Mouse (Mus musculus) stomach, embryonic 14.5 days (tissue): ENCODE results near the gene Gm3880. TPM values are rescaled to one million over a fixed set of nuclear protein-coding genes. Genes with fewer than 3 reads are reported as not detected.
"Not testable (repeated sequence)": the region's sequence is repeated elsewhere in the genome, so short reads cannot be mapped to it uniquely, and the experiment has no call there.

Experiments used
- ATAC-seq: fragments of 200-750 bp; cut with Nextera tagmentation; 2 replicates; pipeline ENCODE4 v1.8.0; 2017; ENCODE audit warnings: low read depth, moderate TSS enrichment; ENCODE audit not compliant: insufficient number of reproducible peaks, insufficient read depth, low FRiP score
- H3K27ac ChIP-seq: fragments of 300-500 bp; sonication (generic); 2 replicates; pipeline ENCODE4 v1.5.1; 2014; ENCODE audit warnings: mild to moderate bottlenecking, low read length, moderate library complexity, mixed read lengths
- H3K27me3 ChIP-seq: fragments of 300-500 bp; sonication (generic); 2 replicates; pipeline ENCODE4 v1.6.1; 2014; ENCODE audit warnings: low read length, control low read depth, mixed read lengths; ENCODE audit not compliant: control insufficient read depth, insufficient read depth
- H3K36me3 ChIP-seq: fragments of 300-500 bp; sonication (generic); 2 replicates; pipeline ENCODE4 v1.6.1; 2014; ENCODE audit warnings: mild to moderate bottlenecking, control low read depth, low read length, moderate library complexity, mixed read lengths; ENCODE audit not compliant: control insufficient read depth, insufficient read depth
- H3K4me1 ChIP-seq: fragments of 300-500 bp; sonication (generic); 2 replicates; pipeline ENCODE4 v1.6.1; 2014; ENCODE audit warnings: low read length, control low read depth, mixed read lengths; ENCODE audit not compliant: control insufficient read depth, insufficient read depth
- H3K4me2 ChIP-seq: fragments of 300-500 bp; sonication (generic); replicated peaks from 2 replicates; pipeline ENCODE4 v1.6.1; 2014; ENCODE audit warnings: low read depth, low read length, control low read depth
- H3K4me3 ChIP-seq: fragments of 300-500 bp; sonication (generic); 2 replicates; pipeline ENCODE4 v1.5.1; 2014; ENCODE audit warnings: low read depth, low read length, control low read depth
- H3K9ac ChIP-seq: fragments of 300-500 bp; sonication (generic); replicated peaks from 2 replicates; pipeline ENCODE4 v1.6.1; 2014; ENCODE audit warnings: low read depth, mild to moderate bottlenecking, control low read depth, low read length, moderate library complexity, mixed read lengths
- H3K9me3 ChIP-seq: fragments of 300-500 bp; sonication (generic); 2 replicates; pipeline ENCODE4 v1.6.1; 2016; ENCODE audit warnings: low read depth, low read length, control low read depth; ENCODE audit not compliant: control insufficient read depth
- WGBS: fragments of 180-500 bp; shearing (Covaris S2); extraction: QIAGEN DNeasy Blood & Tissue Kit; methylation state at CpG from one replicate; pipeline ENCODE4 v1.1.7; 2014; 5-methylcytosine and 5-hydroxymethylcytosine counted together
- polyA plus RNA-seq: library from polyadenylated mRNA; unstranded; fragments of >200 nt; fragmentation: Nextera tagmentation; extraction: Ambion mirVana; gene quantifications from 2 replicates; pipeline ENCODE4 v1.2.1, GENCODE M21; 2014

The Gm3880 gene
- polyA plus RNA-seq = not detected in 2 replicates

DNA sequence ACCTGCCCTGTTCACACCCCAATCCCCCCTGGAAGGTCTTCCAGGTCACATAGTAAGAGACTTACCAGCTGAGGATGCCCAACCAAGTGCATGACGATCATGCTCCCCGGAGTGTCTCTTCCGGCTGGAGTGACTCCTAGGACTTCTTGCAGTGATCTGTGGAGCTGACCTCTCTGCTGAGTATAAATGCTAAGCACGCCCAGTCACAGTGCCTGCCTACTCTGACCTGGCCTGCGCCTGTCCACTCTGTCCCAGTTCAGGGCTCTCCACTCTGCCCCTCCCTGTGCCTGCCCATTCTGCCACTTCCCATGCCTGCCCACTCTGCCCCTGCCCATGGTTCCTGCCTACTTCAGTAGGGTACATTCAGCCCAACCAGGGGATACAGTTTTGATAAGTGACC, at the start of gene Gm3880:
Gene Gm3880, minus strand, starts transcription at position 101 of the 400 bp plus-strand sequence.
- H3K9me3 ChIP-seq, H3K27ac ChIP-seq, H3K27me3 ChIP-seq, H3K4me3 ChIP-seq, ATAC-seq, H3K4me1 ChIP-seq, H3K36me3 ChIP-seq, H3K4me2 ChIP-seq, H3K9ac ChIP-seq: not testable (repeated sequence)
- WGBS = 88% methylated on average over 5 of the region's 5 CpGs

GRCm38 (mm10) chrX:102724226-102724625, 37.5 kb upstream of the Gm3880 start:
- not testable (repeated sequence) for H3K4me2 ChIP-seq, H3K36me3 ChIP-seq, H3K27ac ChIP-seq, H3K4me1 ChIP-seq, H3K4me3 ChIP-seq, H3K9ac ChIP-seq, ATAC-seq, H3K27me3 ChIP-seq, H3K9me3 ChIP-seq
- 90% methylated on average over 6 of the region's 6 CpGs for WGBS

DNA sequence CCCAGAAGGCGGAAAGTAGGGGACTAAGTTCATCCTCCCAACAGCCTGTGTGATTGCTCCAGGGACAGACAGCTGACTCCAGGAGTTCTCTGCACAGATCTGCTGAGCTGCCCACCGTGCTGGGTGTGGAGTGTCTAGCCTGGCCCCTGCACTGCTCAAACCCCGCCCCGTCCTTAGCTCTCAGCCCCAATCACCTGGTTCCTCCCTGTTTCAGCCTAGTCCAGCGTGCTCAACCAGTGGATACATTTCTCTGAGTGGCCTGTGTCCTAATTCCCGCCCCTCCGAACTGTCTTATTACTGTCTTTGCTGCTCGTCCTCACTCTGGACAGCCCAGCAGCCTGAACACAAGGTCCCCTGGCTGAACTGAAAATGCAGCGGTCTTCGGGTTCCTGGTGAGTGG, 20.8 kb upstream of the Gm3880 start, which contains the start of the genes Gm9112 and Dmrtc1b:
Gene Gm9112, minus strand, starts transcription at position 101 of the 400 bp plus-strand sequence.
Gene Dmrtc1b, plus strand, starts transcription at position 331 of the 400 bp plus-strand sequence.
- not testable (repeated sequence) for H3K4me1 ChIP-seq, H3K27ac ChIP-seq, H3K9ac ChIP-seq, H3K4me2 ChIP-seq, ATAC-seq, H3K27me3 ChIP-seq, H3K36me3 ChIP-seq, H3K9me3 ChIP-seq, H3K4me3 ChIP-seq
- WGBS = 81% methylated on average over 7 of the region's 10 CpGs

DNA sequence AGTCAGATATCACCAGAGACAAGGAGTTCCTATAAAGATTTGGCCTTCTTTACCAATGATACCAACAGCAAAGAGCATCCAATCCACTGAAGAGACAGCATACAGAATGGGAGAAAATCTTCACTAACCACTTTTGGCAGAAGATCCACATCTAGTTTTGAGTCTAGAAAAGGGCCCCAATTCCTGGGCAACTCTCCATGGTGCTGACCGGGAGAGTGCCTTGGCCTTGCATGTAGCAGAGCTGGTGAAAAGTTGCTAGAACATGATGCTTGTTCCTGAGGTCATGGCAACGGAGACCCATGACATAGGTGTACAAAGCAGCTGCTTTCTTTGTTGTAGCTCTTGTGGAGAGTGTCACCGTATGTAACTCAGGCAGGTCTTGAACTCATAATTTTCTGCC, 13.9 kb upstream of the Gm3880 start:
- ATAC-seq, H3K4me1 ChIP-seq, H3K4me2 ChIP-seq, H3K4me3 ChIP-seq, H3K27me3 ChIP-seq, H3K27ac ChIP-seq, H3K9me3 ChIP-seq, H3K9ac ChIP-seq, H3K36me3 ChIP-seq: not testable (repeated sequence)
- 77% methylated on average over 3 of the region's 3 CpGs for WGBS

- ATAC-seq, H3K9me3 ChIP-seq: not testable (repeated sequence)
- WGBS = 18% methylated on average over 4 of the region's 4 CpGs
These were observed 2.5 kb upstream of the Gm3880 start for GRCm38 (mm10) chrX:102689252-102689651.

GRCm38 (mm10) chrX:102684706-102685105, 2.1 kb downstream of the Gm3880 start:
- not testable (repeated sequence) for H3K27ac ChIP-seq, H3K36me3 ChIP-seq, H3K4me2 ChIP-seq, H3K9me3 ChIP-seq, ATAC-seq, H3K27me3 ChIP-seq, H3K4me3 ChIP-seq, H3K4me1 ChIP-seq, H3K9ac ChIP-seq
- WGBS = 54% methylated on average over 3 of the region's 3 CpGs

More at GRCm38 (mm10) chrX:102689252-102689651, 2.5 kb upstream of the Gm3880 start:
- H3K27ac ChIP-seq, H3K4me1 ChIP-seq, H3K4me2 ChIP-seq, H3K4me3 ChIP-seq, H3K27me3 ChIP-seq, H3K9ac ChIP-seq, H3K36me3 ChIP-seq: not testable (repeated sequence)

DNA sequence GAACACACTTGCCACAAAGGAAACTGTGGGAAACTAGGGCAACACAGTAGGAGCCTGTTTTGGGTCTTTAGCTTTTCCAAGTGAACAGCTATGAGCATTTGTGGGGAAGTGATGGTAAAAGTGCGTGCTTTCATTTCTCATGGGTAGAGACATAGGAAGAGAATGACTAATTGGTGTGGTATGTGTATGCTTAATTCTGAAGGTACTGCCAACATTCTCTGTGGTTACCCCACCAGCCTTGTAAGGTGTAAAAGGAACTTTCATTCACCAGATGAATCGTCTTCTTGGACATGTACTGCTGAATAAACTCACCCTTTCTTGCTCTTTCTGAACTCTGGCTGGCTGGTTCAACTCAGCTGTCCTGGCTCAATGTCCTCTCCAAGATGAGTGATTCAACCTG, 20.1 kb downstream of the Gm3880 start:
- Histone ChIP-seq H3K4me1 (no peaks in the 10 kb centered on the region), H3K4me3 (no peak overlapping the region), H3K4me2 (no peak overlapping the region), H3K9ac (no peak overlapping the region), H3K36me3 (no peaks in the 10 kb centered on the region), H3K27ac (no peak overlapping the region), H3K27me3 (no peaks in the 10 kb centered on the region), H3K9me3 (no peaks in the 10 kb centered on the region)
- 75% methylated on average over 2 of the region's 2 CpGs for WGBS
- no peak for ATAC-seq

DNA sequence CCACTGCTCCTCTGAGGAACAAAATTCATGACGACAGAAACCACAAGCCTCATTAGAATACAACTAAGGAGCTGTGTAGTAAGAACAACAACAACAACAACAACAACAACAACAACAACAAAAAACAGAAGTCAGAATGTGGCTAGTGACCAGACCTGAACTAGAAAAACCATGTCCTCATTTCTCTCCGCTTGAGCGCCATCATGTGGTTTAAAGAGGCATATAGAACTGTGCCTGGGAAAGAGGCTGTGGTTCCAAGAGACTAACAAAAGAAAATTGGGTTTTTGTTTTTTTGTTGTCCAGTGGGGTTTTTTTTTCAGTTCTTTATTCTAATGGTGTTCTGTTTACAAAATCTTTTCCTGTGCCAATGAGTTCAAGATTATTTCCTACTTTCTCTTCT, 26.1 kb downstream of the Gm3880 start:
- Histone ChIP-seq H3K9ac (no peak overlapping the region), H3K4me1 (no peaks in the 10 kb centered on the region), H3K27ac (no peak overlapping the region), H3K4me3 (no peak overlapping the region), H3K9me3 (no peaks in the 10 kb centered on the region), H3K27me3 (no peaks in the 10 kb centered on the region), H3K4me2 (no peak overlapping the region), H3K36me3 (no peaks in the 10 kb centered on the region)
- 22% methylated on average over 3 of the region's 3 CpGs for WGBS
- ATAC-seq = no peak

DNA sequence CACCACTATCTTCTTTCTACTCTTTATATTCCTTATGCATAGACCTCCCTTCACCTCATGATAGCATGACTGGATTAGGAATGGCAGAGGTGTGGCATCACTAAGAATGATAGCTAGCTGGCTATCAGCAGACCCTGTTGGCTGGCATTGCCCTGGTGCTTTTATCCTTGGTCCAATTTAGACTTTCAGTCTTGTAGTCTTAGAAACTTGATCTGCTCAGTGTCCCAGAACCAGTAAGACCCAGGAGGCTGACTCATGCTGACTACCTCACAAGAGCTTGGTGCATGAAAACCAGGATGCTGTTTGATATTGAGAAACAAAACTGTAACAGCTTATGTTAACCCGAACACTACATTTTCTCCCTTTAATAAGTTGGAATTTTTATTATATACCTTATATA, 41.1 kb downstream of the Gm3880 start:
- H3K9me3 ChIP-seq = no peaks in the 10 kb centered on the region
- no peaks in the 10 kb centered on the region for H3K27me3 ChIP-seq
- no peak overlapping the region for H3K9ac ChIP-seq
- H3K4me1 ChIP-seq = no peaks in the 10 kb centered on the region
- no peak for ATAC-seq
- no peak overlapping the region for H3K4me3 ChIP-seq
- H3K27ac ChIP-seq = no peak overlapping the region
- no peaks in the 10 kb centered on the region for H3K36me3 ChIP-seq
- H3K4me2 ChIP-seq = no peak overlapping the region
- 91% methylated on average over 1 of the region's 1 CpGs for WGBS
